Mouse (Mus musculus): ENCODE measurements around the gene Nadk2. TPM values are rescaled to one million over a fixed set of nuclear protein-coding genes. Genes with fewer than 3 reads are reported as not detected.

Gene Nadk2
- total RNA-seq, 1 experiment from 2014 or later: 49.6 TPM

GRCm38 (mm10) chr15:9122989-9123388 lies 51.9 kb downstream of the Nadk2 start:
- peak; percentile 27; the same call in 1 of the 2 replicates for ATAC-seq (ENCODE audit: extremely low read depth, insufficient number of reproducible peaks, low FRiP score, poor library complexity, severe bottlenecking)

GRCm38 (mm10) chr15:9124856-9125255 lies 53.8 kb downstream of the Nadk2 start:
- no peak for ATAC-seq (ENCODE audit: extremely low read depth, insufficient number of reproducible peaks, low FRiP score, poor library complexity, severe bottlenecking)

- ATAC-seq (ENCODE audit: extremely low read depth, insufficient number of reproducible peaks, low FRiP score, poor library complexity, severe bottlenecking): no peak
These were observed 56.2 kb downstream of the Nadk2 start for GRCm38 (mm10) chr15:9127051-9127791.

- ATAC-seq (ENCODE audit: extremely low read depth, insufficient number of reproducible peaks, low FRiP score, poor library complexity, severe bottlenecking): no peak
These were observed 59.9 kb downstream of the Nadk2 start for GRCm38 (mm10) chr15:9130772-9131498.

GRCm38 (mm10) chr15:9131499-9131888 lies 60.4 kb downstream of the Nadk2 start:
- ATAC-seq (ENCODE audit: extremely low read depth, insufficient number of reproducible peaks, low FRiP score, poor library complexity, severe bottlenecking): no peak

GRCm38 (mm10) chr15:9132693-9133443 lies 61.8 kb downstream of the Nadk2 start:
- no peak for ATAC-seq (ENCODE audit: extremely low read depth, insufficient number of reproducible peaks, low FRiP score, poor library complexity, severe bottlenecking)

GRCm38 (mm10) chr15:9134891-9135507 lies 63.9 kb downstream of the Nadk2 start:
- no peak for ATAC-seq (ENCODE audit: extremely low read depth, insufficient number of reproducible peaks, low FRiP score, poor library complexity, severe bottlenecking)

- ATAC-seq (ENCODE audit: extremely low read depth, insufficient number of reproducible peaks, low FRiP score, poor library complexity, severe bottlenecking): no peak
These were observed 68.4 kb downstream of the Nadk2 start for GRCm38 (mm10) chr15:9139447-9139846.

GRCm38 (mm10) chr15:9140252-9140680 lies 69.2 kb downstream of the Nadk2 start, which contains the start of gene Lmbrd2:
Gene Lmbrd2, plus strand, starts transcription at chr15:9140550.
- ATAC-seq (ENCODE audit: extremely low read depth, insufficient number of reproducible peaks, low FRiP score, poor library complexity, severe bottlenecking): peak; percentile 99

- ATAC-seq (ENCODE audit: extremely low read depth, insufficient number of reproducible peaks, low FRiP score, poor library complexity, severe bottlenecking): peak; percentile 31
These were observed 69.7 kb downstream of the Nadk2 start for GRCm38 (mm10) chr15:9140684-9141171.

- ATAC-seq (ENCODE audit: extremely low read depth, insufficient number of reproducible peaks, low FRiP score, poor library complexity, severe bottlenecking): no peak
These were observed 84.3 kb downstream of the Nadk2 start, which contains the start of gene Skp2 for GRCm38 (mm10) chr15:9155325-9155724. Gene Skp2, minus strand, starts transcription at chr15:9155425.

Other genes starting within 250 kb of the Nadk2 start
- gene Ranbp3l, start 103.3 kb upstream of the Nadk2 start, total RNA-seq (2017): not detected in 2 replicates
- gene Lmbrd2, start 69.3 kb downstream of the Nadk2 start, total RNA-seq (2017): 4.3 and 5.0 TPM in 2 replicates
- gene Skp2, start 84.2 kb downstream of the Nadk2 start, total RNA-seq (2017): 2.9 and 3.6 TPM in 2 replicates
- gene Ugt3a1, start 205.6 kb downstream of the Nadk2 start, total RNA-seq (2017): 0.37 TPM in 1 of 2 replicates, not detected in the other

All from neutrophil, adult 5-6 weeks (primary cell).